Mouse (Mus musculus) MEL (cell line): ENCODE results near the gene Aurkaip1. TPM values are rescaled to one million over a fixed set of nuclear protein-coding genes. Genes with fewer than 3 reads are reported as not detected.
A peak's percentile ranks its signal among the peaks of the same experiment; 100 is the strongest.

Experiments
- DNase-seq: peaks from one replicate; pipeline ENCODE4 v3.0.0; 2011; ENCODE audit warnings: low read depth, low spot score
- H3K27ac ChIP-seq: 2 replicates; pipeline ENCODE4 v1.5.1; 2012; ENCODE audit warnings: low read depth, mild to moderate bottlenecking, control low read depth, low read length, moderate library complexity; ENCODE audit not compliant: control insufficient read depth
- H3K27me3 ChIP-seq, 2 experiments: fragments of 150-350 bp in 1 of 2; sonication (generic) in 1 of 2; 2 replicates each; pipeline ENCODE4 v1.6.1; 2012; ENCODE audit warnings: low read length in 2 of 2, mild to moderate bottlenecking in 2 of 2, improper control_type of control experiment in 1 of 2, moderate library complexity in 1 of 2; ENCODE audit not compliant: insufficient read depth in 2 of 2, control insufficient read depth in 1 of 2
- H3K36me3 ChIP-seq, 2 experiments: 2 replicates each; pipeline ENCODE4 v1.6.1; 2012 to 2014; ENCODE audit warnings: low read length in 2 of 2, improper control_type of control experiment in 1 of 2, inconsistent platforms in 1 of 2, mild to moderate bottlenecking in 1 of 2; ENCODE audit not compliant: insufficient read depth in 2 of 2, control insufficient read depth in 1 of 2
- H3K4me1 ChIP-seq, 2 experiments: fragments of 150-350 bp in 1 of 2; sonication (generic) in 1 of 2; 2 replicates each; pipeline ENCODE4 v1.6.1; 2012; ENCODE audit warnings: low read length in 2 of 2, improper control_type of control experiment in 1 of 2, mild to moderate bottlenecking in 1 of 2; ENCODE audit not compliant: insufficient read depth in 2 of 2, control insufficient read depth in 1 of 2
- H3K4me3 ChIP-seq, 2 experiments: fragments of 150-350 bp in 1 of 2; sonication (generic) in 1 of 2; 2 replicates each; pipeline ENCODE4 v1.5.1; 2012; ENCODE audit warnings: low read depth in 2 of 2, low read length in 2 of 2, mild to moderate bottlenecking in 2 of 2, moderate library complexity in 2 of 2, control low read depth in 1 of 2, improper control_type of control experiment in 1 of 2; ENCODE audit not compliant: control insufficient read depth in 1 of 2, insufficient read depth in 1 of 2
- H3K79me2 ChIP-seq: 2 replicates; pipeline ENCODE4 v1.6.1; 2012; ENCODE audit warnings: mild to moderate bottlenecking, low read length, moderate library complexity; ENCODE audit not compliant: control insufficient read depth, poor library complexity, insufficient read depth
- H3K9ac ChIP-seq: 2 replicates; pipeline ENCODE4 v1.6.1; 2012; ENCODE audit warnings: low read depth, mild to moderate bottlenecking, control low read depth, low read length, moderate library complexity; ENCODE audit not compliant: control insufficient read depth, poor library complexity, severe bottlenecking
- H3K9me3 ChIP-seq: fragments of 150-350 bp; sonication (generic); replicated peaks from 2 replicates; pipeline ENCODE4 v1.6.1; 2012; ENCODE audit warnings: mild to moderate bottlenecking, low read length, improper control_type of control experiment, moderate library complexity; ENCODE audit not compliant: insufficient read depth
- BHLHE40 ChIP-seq: IDR thresholded peaks from 2 replicates; pipeline ENCODE4 v1.6.1; 2012; ENCODE audit warnings: low read depth, mild to moderate bottlenecking, inconsistent platforms, low read length, improper control_type of control experiment, borderline replicate concordance
- CHD1 ChIP-seq: IDR thresholded peaks from 2 replicates; pipeline ENCODE4 v1.6.1; 2012; ENCODE audit warnings: low read depth, mild to moderate bottlenecking, inconsistent platforms, low read length, improper control_type of control experiment
- CHD2 ChIP-seq: IDR thresholded peaks from 2 replicates; pipeline ENCODE4 v1.6.1; 2011; ENCODE audit warnings: low read length, improper control_type of control experiment
- CTCF ChIP-seq, 3 experiments: IDR thresholded peaks in 2 of 3; conservative IDR thresholded peaks in 1 of 3; 2 replicates each; pipeline ENCODE4 v1.5.1; 2011 to 2012; ENCODE audit warnings: low read length in 3 of 3, low read depth in 2 of 3, mild to moderate bottlenecking in 2 of 3, improper control_type of control experiment in 1 of 3, inconsistent platforms in 1 of 3, mixed read lengths in 1 of 3, moderate library complexity in 1 of 3; ENCODE audit not compliant: control insufficient read depth in 1 of 3, insufficient read depth in 1 of 3, poor library complexity in 1 of 3, severe bottlenecking in 1 of 3
- E2F4 ChIP-seq: IDR thresholded peaks from 2 replicates; pipeline ENCODE4 v1.6.1; 2011; ENCODE audit warnings: low read depth, low read length, improper control_type of control experiment, borderline replicate concordance
- ELF1 ChIP-seq: IDR thresholded peaks from 2 replicates; pipeline ENCODE4 v1.6.1; 2014; ENCODE audit warnings: low read depth, mild to moderate bottlenecking, inconsistent platforms, low read length, improper control_type of control experiment, moderate library complexity
- EP300 ChIP-seq, 2 experiments: IDR thresholded peaks; 2 replicates each; pipeline ENCODE4 v1.6.1; 2011; ENCODE audit warnings: improper control_type of control experiment in 2 of 2, low read length in 2 of 2, low read depth in 1 of 2, mild to moderate bottlenecking in 1 of 2
- ETS1 ChIP-seq: IDR thresholded peaks from 2 replicates; pipeline ENCODE4 v1.6.1; 2012; ENCODE audit warnings: low read depth, mild to moderate bottlenecking, inconsistent platforms, low read length, improper control_type of control experiment, moderate library complexity
- GABPA ChIP-seq: IDR thresholded peaks from 2 replicates; pipeline ENCODE4 v1.6.1; 2012; ENCODE audit warnings: low read depth, mild to moderate bottlenecking, inconsistent platforms, low read length, improper control_type of control experiment, moderate library complexity
- GATA1 ChIP-seq: IDR thresholded peaks from 2 replicates; pipeline ENCODE4 v1.6.1; 2011; ENCODE audit warnings: low read depth, low read length, improper control_type of control experiment
- HCFC1 ChIP-seq: IDR thresholded peaks from 2 replicates; pipeline ENCODE4 v1.6.1; 2012; ENCODE audit warnings: low read depth, mild to moderate bottlenecking, inconsistent platforms, low read length, improper control_type of control experiment, moderate library complexity
- JUND ChIP-seq: IDR thresholded peaks from 2 replicates; pipeline ENCODE4 v1.6.1; 2011; ENCODE audit warnings: low read depth, mild to moderate bottlenecking, improper control_type of control experiment, low read length
- KAT2A ChIP-seq: conservative IDR thresholded peaks from 2 replicates; pipeline ENCODE4 v1.6.1; 2012; ENCODE audit warnings: low read depth, low read length, improper control_type of control experiment, inconsistent platforms
- MAFK ChIP-seq: IDR thresholded peaks from 2 replicates; pipeline ENCODE4 v1.6.1; 2011; ENCODE audit warnings: low read depth, mild to moderate bottlenecking, low read length, improper control_type of control experiment, borderline replicate concordance
- MAX ChIP-seq: IDR thresholded peaks from 2 replicates; pipeline ENCODE4 v1.6.1; 2011; ENCODE audit warnings: low read length, improper control_type of control experiment
- MAZ ChIP-seq: IDR thresholded peaks from 2 replicates; pipeline ENCODE4 v1.6.1; 2012; ENCODE audit warnings: low read depth, mild to moderate bottlenecking, inconsistent platforms, low read length, improper control_type of control experiment
- MXI1 ChIP-seq: IDR thresholded peaks from 2 replicates; pipeline ENCODE4 v1.6.1; 2011; ENCODE audit warnings: mild to moderate bottlenecking, low read depth, low read length, improper control_type of control experiment
- MYB ChIP-seq: IDR thresholded peaks from 2 replicates; pipeline ENCODE4 v1.6.1; 2011; ENCODE audit warnings: mild to moderate bottlenecking, low read depth, low read length, improper control_type of control experiment
- MYC ChIP-seq: IDR thresholded peaks from 2 replicates; pipeline ENCODE4 v1.6.1; 2011; ENCODE audit warnings: low read depth, mild to moderate bottlenecking, low read length, improper control_type of control experiment, moderate library complexity
- NELFE ChIP-seq: IDR thresholded peaks from 2 replicates; pipeline ENCODE4 v1.6.1; 2011; ENCODE audit warnings: low read depth, low read length, improper control_type of control experiment
- NRF1 ChIP-seq: IDR thresholded peaks from 2 replicates; pipeline ENCODE4 v1.6.1; 2014; ENCODE audit warnings: low read depth, mild to moderate bottlenecking, inconsistent platforms, low read length, improper control_type of control experiment, moderate library complexity; ENCODE audit not compliant: poor library complexity, insufficient read depth, severe bottlenecking
- POLR2AphosphoS5 ChIP-seq: IDR thresholded peaks from 2 replicates; pipeline ENCODE4 v1.6.1; 2012; ENCODE audit warnings: low read depth, borderline replicate concordance, mild to moderate bottlenecking, inconsistent platforms, low read length, moderate library complexity, mixed read lengths
- RAD21 ChIP-seq: IDR thresholded peaks from 2 replicates; pipeline ENCODE4 v1.6.1; 2011; ENCODE audit warnings: mild to moderate bottlenecking, low read depth, low read length, improper control_type of control experiment
- RCOR1 ChIP-seq: IDR thresholded peaks from 2 replicates; pipeline ENCODE4 v1.6.1; 2012; ENCODE audit warnings: low read depth, mild to moderate bottlenecking, inconsistent platforms, low read length, improper control_type of control experiment
- SIN3A ChIP-seq: IDR thresholded peaks from 2 replicates; pipeline ENCODE4 v1.6.1; 2012; ENCODE audit warnings: low read length, improper control_type of control experiment, inconsistent platforms
- SMC3 ChIP-seq: IDR thresholded peaks from 2 replicates; pipeline ENCODE4 v1.6.1; 2011; ENCODE audit warnings: low read depth, low read length, improper control_type of control experiment
- TAL1 ChIP-seq: IDR thresholded peaks from 2 replicates; pipeline ENCODE4 v1.6.1; 2012; ENCODE audit warnings: mild to moderate bottlenecking, inconsistent platforms, low read length, moderate library complexity, mixed read lengths
- TBP ChIP-seq: IDR thresholded peaks from 2 replicates; pipeline ENCODE4 v1.8.0; 2011; ENCODE audit warnings: low read depth, low read length, improper control_type of control experiment
- TCF12 ChIP-seq: IDR thresholded peaks from 2 replicates; pipeline ENCODE4 v1.6.1; 2014; ENCODE audit warnings: low read depth, mild to moderate bottlenecking, inconsistent platforms, low read length, improper control_type of control experiment, moderate library complexity
- UBTF ChIP-seq: IDR thresholded peaks from 2 replicates; pipeline ENCODE4 v1.6.1; 2012; ENCODE audit warnings: low read depth, mild to moderate bottlenecking, inconsistent platforms, low read length, improper control_type of control experiment, moderate library complexity, borderline replicate concordance; ENCODE audit not compliant: insufficient read depth
- USF1 ChIP-seq: IDR thresholded peaks from 2 replicates; pipeline ENCODE4 v1.6.1; 2014; ENCODE audit warnings: low read depth, mild to moderate bottlenecking, inconsistent platforms, low read length, improper control_type of control experiment, moderate library complexity
- USF2 ChIP-seq, 2 experiments: IDR thresholded peaks; 2 replicates each; pipeline ENCODE4 v1.6.1; 2011 to 2012; ENCODE audit warnings: improper control_type of control experiment in 2 of 2, low read length in 2 of 2, borderline replicate concordance in 1 of 2, inconsistent platforms in 1 of 2, low read depth in 1 of 2, mild to moderate bottlenecking in 1 of 2; ENCODE audit not compliant: insufficient read depth in 1 of 2
- ZC3H11A ChIP-seq: IDR thresholded peaks from 2 replicates; pipeline ENCODE4 v1.6.1; 2012; ENCODE audit warnings: low read depth, mild to moderate bottlenecking, inconsistent platforms, low read length, improper control_type of control experiment
- ZMIZ1 ChIP-seq: IDR thresholded peaks from 2 replicates; pipeline ENCODE4 v1.6.1; 2012; ENCODE audit warnings: low read depth, mild to moderate bottlenecking, inconsistent platforms, low read length, improper control_type of control experiment, moderate library complexity
- ZNF384 ChIP-seq: IDR thresholded peaks from 2 replicates; pipeline ENCODE4 v1.6.1; 2012; ENCODE audit warnings: low read depth, mild to moderate bottlenecking, inconsistent platforms, low read length, improper control_type of control experiment
- polyA plus RNA-seq, 2 experiments: library from polyadenylated mRNA; stranded (reverse) in 1 of 2; unstranded in 1 of 2; fragments of >175 nt in 1 of 2; fragments of >200 nt in 1 of 2; gene quantifications; 2 replicates each; pipeline versions ENCODE4 v1.2.1 to v1.2.4; 2012; ENCODE audit warnings: low replicate concordance in 2 of 2, low read depth in 1 of 2; ENCODE audit not compliant: insufficient read length in 2 of 2, insufficient read depth in 1 of 2, missing spikeins in 1 of 2
- total RNA-seq: library from RNA; depleted of rRNA; stranded (reverse); fragments of 300-350 nt; gene quantifications from 2 replicates; pipeline ENCODE4 v1.2.3, GENCODE M21; 2012; rRNA removed

Aurkaip1 gene
- total RNA-seq (153 and 166 TPM in 2 replicates), polyA plus RNA-seq (100 to 1,000 TPM in 1 of 2 experiments, not detected in 1; 203 TPM)

GRCm38 (mm10) chr4:155831205-155831766 is at the start of gene Aurkaip1:
Aurkaip1 (plus strand) TSS chr4:155831272.
- peaks cover 0 to 10% of the 10 kb centered on the region in 2 experiments; a peak in 1 of 4 replicates for H3K4me1 ChIP-seq
- peaks cover 0 to 7% of the 10 kb centered on the region in 2 experiments; a peak in 2 of 4 replicates for H3K36me3 ChIP-seq
- no peaks in the 10 kb centered on the region for H3K9me3 ChIP-seq
- peak within 1 kb of the TSS; percentile 93 for H3K27ac ChIP-seq
- peak; percentile 98 for DNase-seq
- H3K9ac ChIP-seq = peak within 1 kb of the TSS; percentile 88
- H3K27me3 ChIP-seq = no peaks in the 10 kb centered on the region
- peaks cover 15% of the 10 kb centered on the region for H3K79me2 ChIP-seq
- peak within 1 kb of the TSS; percentile 84 to 90 for H3K4me3 ChIP-seq
- TF ChIP-seq MXI1 = peak; percentile 82
- TF ChIP-seq RAD21 = no peak; the same call in 1 of the 2 replicates
- TF ChIP-seq JUND = no peak
- peak; percentile 88 for TF ChIP-seq NELFE
- TF ChIP-seq TCF12 = peak; percentile 75
- TF ChIP-seq KAT2A = no peak; the same call in 1 of the 2 replicates
- peak; percentile 93 for TF ChIP-seq ELF1
- TF ChIP-seq TBP = peak; percentile 79
- 0 out of 2 replicates have a peak, but pooled peaks have one; percentile 50 for TF ChIP-seq UBTF
- peak; percentile 82; the same call in 1 of the 2 replicates for TF ChIP-seq MAZ
- TF ChIP-seq BHLHE40 = peak; percentile 29; the same call in 1 of the 2 replicates
- peak; percentile 42; the same call in 1 of the 2 replicates for TF ChIP-seq RCOR1
- peak; percentile 92 for TF ChIP-seq HCFC1
- TF ChIP-seq EP300 (IDR thresholded peaks at IDR 0.05; ENCODE audit: low read depth in 1 of 2, low read length in 2 of 2) = no peak
- peak; percentile 51 for TF ChIP-seq SMC3
- no peak for TF ChIP-seq GABPA
- peak; percentile 85; the same call in 1 of the 2 replicates for TF ChIP-seq MYC
- no peak for TF ChIP-seq USF2 (IDR thresholded peaks at IDR 0.05; ENCODE audit: borderline replicate concordance in 1 of 2, insufficient read depth in 1 of 2, low read depth in 1 of 2, low read length in 2 of 2)
- peak; percentile 62 for TF ChIP-seq ETS1
- TF ChIP-seq CHD1 = no peak
- no peak; the same call in none of the 2 replicates for TF ChIP-seq MAX
- no peak for TF ChIP-seq TAL1
- peak; percentile 68 to 94 (median 90); a peak in 5 of 6 replicates for TF ChIP-seq CTCF (IDR thresholded peaks at IDR 0.05 in 2 of 3, conservative IDR thresholded peaks at IDR 0.05 in 1 of 3; ENCODE audit: control insufficient read depth in 1 of 3, insufficient read depth in 1 of 3, low read depth in 2 of 3, low read length in 3 of 3, poor library complexity in 1 of 3, severe bottlenecking in 1 of 3)
- TF ChIP-seq NRF1 = 0 out of 2 replicates have a peak, but pooled peaks have one; percentile 23
- TF ChIP-seq USF1 = 0 out of 2 replicates have a peak, but pooled peaks have one; percentile 15
- TF ChIP-seq E2F4 = 0 out of 2 replicates have a peak, but pooled peaks have one; percentile 26
- TF ChIP-seq MYB = no peak
- TF ChIP-seq ZNF384 = no peak
- no peak for TF ChIP-seq ZC3H11A
- peak; percentile 83 for TF ChIP-seq SIN3A
- TF ChIP-seq GATA1 = no peak
- no peak for TF ChIP-seq MAFK
- no peak for TF ChIP-seq CHD2
- TF ChIP-seq ZMIZ1 = no peak; the same call in 1 of the 2 replicates
- TF ChIP-seq POLR2AphosphoS5 = no peak
